Mouse (Mus musculus) liver (tissue): ENCODE measurements around the gene Sh3rf1.

Source experiments
- DNase-seq: peaks from one replicate; pipeline ENCODE4 v3.0.0-alpha.2; 2020; ENCODE audit warnings: mixed read lengths

Gene Sh3rf1

DNA sequence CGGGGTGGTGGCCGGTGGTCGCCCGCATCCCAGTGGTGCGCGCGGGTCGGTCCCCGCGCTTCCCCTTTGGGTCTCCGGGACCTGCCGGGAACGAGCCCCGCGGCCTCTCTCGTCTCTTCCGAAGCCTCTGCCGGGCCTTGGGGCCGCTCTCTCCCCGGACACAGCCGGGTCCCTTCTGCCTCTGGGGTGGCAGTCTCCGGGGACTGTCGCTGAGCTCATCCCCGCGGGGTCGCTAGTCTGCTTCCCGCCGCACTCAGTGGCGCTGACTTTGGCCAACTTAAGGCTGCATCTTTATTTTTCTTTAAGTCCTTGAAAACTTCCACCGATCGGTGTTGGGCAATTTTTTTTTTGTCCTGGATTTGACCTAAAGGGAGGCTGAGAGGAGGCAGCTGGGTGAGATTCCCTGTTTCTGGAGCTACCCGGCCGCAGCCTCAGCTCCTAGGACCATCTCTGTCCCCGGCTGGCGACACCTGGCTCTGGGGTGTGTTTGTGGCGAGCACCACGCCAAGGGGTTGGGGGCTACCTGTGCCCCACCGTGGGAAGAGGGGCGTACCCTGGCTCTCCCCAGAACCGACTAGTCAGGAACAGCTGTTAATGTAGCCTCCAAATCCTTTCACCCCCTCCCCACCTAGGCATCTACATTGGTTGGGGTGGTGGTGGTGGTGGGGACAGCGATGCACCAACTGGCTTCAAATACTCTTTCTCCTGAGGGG lies 864 bp downstream of the Sh3rf1 start:
- peak; percentile 47 for DNase-seq

DNA sequence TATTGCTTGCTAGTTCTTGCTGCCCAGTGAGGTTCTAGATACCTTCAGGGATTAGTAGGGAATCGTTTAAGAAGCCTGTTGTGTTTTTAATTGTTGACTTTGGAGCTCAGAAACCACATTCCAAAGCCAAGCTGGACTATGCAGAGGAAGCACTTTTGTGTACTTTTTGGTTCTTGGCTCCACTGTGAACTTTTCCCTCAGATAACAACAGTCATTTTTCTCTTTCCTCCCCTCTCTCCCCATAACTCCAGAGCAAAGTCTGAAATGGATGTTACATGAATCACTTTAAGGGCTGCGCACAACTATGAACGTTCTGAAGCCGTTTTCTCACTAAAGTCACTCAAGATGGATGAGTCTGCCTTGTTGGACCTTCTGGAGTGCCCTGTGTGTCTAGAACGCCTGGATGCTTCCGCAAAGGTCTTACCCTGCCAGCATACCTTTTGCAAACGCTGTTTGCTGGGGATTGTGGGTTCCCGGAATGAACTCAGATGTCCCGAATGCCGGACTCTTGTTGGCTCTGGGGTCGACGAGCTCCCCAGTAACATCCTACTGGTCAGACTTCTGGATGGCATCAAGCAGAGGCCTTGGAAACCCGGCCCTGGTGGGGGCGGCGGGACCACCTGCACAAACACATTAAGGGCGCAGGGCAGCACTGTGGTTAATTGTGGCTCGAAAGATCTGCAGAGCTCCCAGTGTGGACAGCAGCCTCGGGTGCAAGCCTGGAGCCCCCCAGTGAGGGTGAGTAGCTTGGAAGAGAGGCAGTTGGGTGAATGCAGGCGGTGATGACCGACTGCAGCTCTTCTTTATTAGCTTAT lies 2.1 kb downstream of the Sh3rf1 start:
- no peak for DNase-seq

DNA sequence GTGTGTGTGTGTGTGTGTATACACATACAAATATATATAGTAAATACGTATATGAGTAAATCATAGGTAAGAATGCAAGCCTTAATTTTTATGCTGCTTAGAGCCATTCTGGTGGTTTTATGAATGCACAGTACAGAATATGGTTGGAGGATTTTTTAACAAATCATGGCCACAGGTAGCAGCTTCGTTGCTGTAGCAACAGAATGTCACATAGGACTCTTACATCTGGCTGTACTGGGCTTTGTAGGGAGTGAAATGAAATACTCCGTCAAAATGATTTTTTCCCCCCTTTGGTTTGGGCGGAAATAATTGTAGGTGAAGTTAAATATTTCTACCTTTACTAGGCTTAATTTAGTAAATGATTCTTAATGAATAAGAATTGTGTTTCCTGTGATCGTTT lies 3.0 kb downstream of the Sh3rf1 start:
- DNase-seq = no peak

DNA sequence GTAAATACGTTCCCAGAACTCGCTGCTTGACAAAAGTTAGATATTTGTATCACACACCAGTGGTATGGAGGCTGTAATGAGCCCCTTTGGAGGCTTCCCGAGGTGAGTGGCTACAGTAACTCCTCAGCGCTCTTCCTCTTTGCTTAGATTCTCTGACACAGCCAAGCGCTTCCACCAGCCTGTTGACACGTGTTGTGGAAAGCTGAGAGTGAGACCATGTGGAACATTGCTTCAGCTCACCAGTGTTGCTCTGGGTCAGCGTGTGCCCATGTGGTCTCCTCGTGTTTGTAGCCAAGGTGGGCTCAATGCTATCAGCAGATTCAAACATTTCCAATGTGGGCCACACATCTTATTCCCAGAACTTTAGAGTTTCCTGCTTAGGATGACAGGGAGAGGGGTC lies 5.0 kb downstream of the Sh3rf1 start:
- DNase-seq = no peak

DNA sequence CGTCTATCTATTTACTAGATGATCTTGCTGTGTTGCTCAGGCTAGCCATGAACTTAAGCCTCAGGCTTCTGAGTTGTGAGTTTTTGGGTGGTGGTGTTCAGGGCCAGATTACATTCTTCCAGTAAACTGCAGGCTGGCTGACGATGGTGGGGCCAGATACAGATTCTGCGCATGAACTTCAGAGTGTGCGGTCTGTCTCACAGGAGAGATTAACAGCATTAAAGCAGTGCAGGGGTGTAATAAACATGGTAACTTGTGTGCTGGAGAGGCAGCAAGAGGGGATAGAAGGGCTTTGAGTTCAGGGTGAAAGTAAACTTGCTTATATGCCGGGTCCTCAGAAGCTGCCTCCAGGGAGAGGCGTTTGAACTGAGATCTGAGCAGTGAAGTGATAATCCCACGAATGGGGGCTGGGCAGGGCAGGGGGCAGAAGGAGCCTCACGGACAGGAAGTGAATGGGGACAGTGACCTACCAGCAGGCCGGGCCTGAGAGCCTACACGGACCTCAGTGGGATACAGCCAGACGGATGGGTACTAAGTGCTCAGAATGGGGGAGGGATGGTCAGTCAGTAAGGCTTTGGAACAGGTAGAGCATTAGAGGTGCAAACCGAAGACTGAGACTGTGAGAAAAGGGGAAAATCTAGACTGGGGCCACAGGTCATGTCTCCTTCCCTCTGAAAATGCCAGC lies 6.0 kb downstream of the Sh3rf1 start:
- DNase-seq = no peak

DNA sequence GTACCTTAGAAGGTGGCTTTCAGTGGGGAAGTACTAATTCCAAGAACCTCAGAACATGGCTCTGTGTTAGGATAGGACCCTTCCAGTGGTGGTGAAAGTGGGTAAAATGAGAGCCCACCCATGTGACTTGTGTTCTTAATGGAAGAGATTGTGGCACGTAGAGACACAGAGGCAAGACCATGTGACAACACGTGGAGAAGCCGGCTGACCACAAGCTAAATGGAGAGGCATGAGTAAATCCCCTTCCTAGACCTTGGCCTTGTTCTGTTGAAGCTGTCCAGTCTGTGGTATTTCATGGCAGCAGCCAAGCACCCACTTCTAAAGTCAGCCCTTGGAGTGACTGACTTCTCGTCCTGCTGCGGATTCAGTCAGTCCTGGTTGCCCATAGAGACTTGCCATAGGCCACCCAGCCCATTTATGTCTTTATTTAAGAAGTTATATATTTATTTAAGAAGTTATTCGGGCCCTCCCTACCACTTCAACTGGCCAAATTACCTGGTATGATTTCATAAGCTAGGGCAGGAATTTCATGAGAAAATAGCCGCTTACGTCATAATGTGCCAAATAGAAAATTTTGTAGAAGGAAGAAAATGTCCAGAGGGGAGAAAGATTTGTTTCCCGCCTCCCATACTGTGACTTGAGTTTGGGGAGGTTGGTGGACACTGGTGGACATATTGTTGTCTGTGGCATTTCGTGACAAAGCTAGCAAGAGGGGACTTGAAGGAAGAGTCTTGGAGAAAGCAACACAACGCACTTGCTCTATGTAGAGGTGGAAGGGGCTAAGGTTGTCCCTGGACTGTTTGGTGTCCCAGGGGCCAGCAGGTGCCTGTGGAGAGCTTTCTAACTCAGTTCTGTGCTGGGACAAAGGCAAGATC lies 7.4 kb downstream of the Sh3rf1 start:
- DNase-seq = no peak

DNA sequence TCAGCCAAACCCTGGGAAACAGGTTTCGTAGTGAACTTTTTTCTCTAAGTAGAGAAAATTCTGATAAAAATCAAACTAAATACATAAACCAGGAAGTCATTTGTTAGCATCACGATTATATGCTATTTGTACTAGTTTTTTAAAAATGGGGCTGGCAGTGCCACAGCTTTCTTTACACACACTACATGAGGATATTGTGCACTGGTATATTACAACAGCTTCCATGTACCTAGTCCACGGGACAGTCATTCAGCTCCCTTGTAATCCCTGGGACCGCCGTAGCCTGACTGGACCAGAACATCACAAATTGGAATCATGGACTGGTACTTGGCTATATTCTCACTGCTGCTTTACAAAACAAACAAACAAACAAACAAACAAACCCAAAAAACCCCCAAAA lies 11.8 kb downstream of the Sh3rf1 start:
- no peak for DNase-seq

DNA sequence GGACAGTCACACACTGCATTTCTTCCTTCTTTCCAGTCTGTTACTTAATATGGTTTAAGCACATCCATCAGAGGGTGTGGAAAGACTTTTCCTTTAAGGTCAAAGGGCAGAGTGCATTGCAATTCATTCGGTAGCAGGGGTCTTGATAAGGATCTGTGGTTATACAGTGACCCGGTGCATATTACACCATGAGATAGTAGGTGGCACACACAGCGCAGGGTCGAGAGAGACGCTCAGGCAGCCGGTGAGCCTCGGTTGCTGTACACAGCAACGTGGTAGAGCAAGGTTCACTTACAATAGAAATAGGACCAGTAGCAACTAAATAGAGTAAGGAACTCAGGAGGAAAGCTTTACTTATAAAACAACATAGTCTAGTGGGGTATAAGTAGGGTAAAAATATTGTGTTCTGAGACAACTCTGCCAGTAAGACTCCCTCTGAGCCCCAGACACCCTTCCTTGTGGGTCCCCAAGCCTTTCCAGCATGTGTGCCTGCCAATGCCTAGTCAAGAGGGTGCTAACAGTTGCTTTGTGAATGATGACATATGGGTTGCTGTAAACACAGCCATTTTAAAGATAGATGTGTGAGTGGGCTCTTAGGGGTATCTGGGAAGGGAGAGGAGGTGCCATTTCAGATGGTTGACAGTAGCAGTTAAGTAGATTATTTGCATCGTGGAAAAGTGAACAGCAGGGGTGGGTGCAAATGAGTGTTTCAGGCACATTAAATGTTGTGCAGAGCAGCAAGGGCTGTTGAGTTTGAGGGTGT lies 13.0 kb downstream of the Sh3rf1 start:
- peak; percentile 10 for DNase-seq

DNA sequence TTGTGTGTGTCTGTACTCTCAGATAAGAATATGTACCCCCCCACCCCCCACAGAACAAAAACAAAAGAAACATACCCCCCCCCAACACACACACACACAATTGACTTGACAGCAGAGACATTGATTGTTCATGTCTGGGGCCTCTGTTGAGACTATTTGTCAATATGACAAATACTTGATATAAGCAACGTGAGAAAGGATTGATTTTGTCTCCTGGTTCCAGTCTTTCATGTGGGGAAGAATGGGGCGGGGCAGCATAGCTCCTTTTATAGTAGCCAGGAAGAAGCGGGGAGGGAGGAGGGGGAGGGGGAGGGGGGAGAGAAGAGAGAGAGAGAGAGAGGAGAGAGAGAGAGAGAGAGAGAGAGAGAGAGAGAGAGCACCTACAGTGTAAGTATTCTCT lies 15.9 kb downstream of the Sh3rf1 start:
- no peak for DNase-seq

DNA sequence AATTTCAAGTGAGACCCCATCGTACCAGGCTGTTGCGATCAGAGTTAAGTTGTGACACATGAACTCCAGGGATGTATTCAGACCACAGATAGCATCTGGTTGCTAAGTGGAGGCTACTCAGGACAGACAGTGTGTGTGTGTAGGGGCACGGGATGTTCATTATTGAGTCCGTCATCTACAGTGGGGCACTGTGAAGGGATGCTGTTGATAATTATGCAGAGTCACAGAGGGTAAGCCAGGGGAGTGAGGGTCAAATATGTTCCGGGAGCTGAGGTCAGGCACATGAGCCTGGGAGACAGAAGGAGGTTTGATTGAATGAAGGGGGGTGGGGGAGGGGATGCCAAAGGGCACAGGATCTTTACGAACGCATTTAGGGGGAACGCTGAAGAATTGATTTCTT lies 17.6 kb downstream of the Sh3rf1 start:
- no peak for DNase-seq

DNA sequence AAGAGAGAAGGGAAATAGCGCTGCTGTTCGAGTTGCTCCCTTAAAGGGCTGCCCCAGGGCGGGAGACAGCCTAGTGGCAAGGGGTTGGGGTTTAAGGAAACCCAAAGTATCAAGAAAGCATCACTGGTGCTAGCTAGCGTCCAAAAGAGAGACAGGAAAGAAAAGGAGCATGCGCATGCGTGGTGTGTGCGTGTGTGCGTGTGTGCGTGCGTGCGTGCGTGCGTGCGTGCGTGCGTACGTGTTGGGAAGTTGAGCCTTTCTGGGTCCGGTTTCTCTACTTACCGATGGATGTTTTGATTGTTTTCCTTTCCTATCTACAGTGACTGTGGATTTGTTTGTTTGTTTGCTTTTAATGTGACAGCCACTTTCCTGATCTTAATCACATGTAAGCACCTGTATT lies 19.2 kb downstream of the Sh3rf1 start:
- no peak for DNase-seq

DNA sequence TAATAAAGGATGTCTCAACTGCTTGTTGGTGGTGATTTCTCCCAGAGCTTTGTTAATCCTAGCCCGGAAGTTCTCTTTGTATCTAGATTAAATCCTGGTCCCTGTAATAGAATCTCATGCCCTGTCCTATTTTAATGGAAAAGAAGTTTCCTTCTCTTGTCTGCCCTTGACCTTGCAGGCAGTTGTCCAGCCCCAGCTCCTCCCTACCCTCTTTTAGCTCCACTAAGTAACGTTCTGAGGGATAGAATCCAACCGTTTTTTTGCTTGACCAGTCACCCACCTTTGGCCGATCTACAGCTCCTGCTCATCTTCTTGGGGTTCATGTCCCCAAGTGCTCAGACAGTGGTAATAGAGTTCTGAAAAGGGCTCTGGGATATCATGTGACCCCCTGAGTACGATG lies 19.8 kb downstream of the Sh3rf1 start:
- DNase-seq = no peak

DNA sequence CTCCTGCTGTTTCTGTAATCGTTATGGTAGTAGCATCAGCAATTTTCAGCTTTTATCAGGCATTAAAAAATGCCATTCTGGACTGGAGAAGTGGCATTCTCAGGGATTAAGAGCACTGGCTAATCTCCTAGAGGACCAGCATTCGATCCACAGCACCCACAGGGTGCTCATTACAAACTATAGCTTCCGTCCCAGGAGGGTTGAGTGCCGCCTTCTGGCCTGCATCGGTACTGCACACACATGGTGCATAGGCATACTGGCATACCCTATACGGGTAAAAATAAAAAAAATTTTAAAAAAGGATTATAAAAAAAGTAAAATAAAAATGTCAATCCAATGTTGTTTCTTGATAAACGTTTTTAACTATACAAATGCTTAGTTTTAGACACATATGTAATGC lies 20.5 kb downstream of the Sh3rf1 start:
- no peak for DNase-seq

DNA sequence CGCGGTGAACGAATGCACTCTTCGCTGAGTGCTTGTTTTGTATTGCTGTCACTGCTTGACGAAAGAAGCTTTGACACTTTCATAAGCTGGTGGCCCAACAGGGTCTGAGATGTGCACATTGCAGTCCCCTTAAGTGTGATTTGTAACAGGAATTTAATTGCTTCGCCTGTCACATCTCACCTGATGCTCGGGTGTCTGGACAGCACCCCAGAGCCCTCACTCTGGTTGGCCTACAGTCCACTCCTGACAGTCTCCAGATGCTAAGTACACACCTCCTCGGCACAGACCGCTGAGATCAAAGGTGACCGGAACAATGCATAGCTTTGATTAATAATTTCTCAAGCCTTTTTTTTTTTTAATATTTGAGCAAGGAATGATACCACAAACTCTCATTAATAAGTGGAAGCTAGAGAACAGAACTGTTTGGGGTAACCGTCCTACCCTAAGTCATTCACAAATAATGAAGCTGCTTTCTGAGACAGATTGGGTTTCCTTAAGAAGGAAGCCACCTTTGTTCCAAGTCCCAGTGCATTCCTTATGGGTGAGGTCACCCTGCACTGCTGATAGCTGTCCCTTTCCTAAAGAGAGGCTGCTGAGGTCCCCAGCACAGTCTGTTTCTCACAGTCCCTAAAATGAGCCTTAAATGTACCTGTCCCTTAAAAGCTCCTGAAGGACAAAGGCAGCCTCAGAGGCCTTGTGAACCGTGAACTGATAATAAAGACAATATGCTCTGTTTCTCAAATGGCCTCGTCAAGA lies 23.8 kb downstream of the Sh3rf1 start:
- DNase-seq = no peak

DNA sequence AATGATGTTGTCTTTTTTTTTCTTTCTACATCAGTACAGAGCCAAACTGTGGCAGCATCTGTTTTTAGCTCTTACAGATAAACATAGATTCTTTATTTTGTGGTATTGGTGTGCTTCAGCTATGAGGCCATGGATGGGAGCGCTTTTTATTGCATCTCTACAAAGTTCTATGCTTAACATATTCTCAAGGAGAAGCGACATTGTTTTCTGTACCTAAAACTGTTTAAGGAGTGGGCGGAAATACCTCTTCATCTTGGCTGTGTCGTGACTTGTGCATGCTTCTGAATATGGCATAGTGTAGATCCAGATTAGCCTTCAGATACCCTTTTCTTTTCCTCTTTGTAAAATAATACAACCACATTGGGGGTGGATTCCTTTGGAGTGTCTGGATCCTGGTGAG lies 25.8 kb downstream of the Sh3rf1 start:
- no peak for DNase-seq

DNA sequence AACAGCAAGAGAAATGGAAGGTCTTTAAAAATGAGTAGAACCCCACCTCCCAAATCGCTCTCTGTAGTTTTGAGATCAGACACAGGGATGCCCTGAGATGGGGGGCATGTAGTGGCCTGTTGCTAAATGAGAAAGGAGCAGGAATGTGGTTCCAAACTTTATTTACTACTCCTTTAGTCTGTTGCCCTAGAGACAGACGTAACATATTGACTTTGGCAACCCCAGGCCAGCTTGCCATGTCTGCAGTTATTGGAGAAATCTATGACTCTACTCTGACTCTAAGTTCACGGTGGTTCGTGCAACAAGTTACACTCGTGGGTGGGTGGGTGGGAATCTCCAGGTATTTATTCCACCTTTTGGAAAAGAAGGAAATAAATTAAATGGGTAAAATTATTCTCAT lies 30.5 kb downstream of the Sh3rf1 start:
- no peak for DNase-seq

DNA sequence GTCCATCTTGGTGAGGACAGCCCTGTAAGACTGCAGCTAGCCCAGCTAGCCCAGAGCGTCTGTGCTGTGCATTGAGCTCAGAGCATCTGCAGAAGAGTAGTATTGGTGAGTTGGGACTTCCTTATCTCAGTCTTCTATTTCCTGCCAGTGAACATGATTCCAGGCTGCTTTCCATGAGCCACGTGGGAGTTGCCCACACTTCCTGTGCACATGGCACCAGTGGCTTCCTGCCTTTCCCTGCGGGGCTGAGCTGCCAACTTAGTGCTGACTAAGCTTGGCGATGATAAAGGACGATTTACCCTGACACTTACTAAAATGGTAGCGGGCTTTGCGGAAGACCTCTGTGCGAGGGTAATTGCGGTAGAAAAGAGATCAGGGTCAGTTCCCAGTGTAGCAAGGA lies 35.2 kb downstream of the Sh3rf1 start:
- DNase-seq = no peak

DNA sequence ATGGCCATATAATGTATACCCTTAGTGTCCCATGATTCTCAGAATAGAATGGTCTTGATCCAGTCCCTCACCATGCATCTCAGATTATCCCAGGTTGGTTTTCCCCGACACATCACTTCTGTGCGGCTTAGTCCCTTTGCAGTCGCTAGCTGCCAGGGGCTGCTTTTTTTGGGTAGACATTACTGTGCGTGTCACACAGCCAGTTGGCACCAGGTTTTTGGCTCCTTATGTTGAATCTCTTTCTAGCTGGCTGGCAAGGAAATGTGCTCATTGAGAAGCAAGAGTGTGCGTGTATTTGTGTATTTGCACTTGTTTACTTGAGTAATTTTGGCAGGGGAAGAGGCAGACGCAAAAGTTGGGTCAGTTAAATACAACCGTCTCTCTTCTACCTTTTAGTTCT lies 35.9 kb downstream of the Sh3rf1 start:
- no peak for DNase-seq

DNA sequence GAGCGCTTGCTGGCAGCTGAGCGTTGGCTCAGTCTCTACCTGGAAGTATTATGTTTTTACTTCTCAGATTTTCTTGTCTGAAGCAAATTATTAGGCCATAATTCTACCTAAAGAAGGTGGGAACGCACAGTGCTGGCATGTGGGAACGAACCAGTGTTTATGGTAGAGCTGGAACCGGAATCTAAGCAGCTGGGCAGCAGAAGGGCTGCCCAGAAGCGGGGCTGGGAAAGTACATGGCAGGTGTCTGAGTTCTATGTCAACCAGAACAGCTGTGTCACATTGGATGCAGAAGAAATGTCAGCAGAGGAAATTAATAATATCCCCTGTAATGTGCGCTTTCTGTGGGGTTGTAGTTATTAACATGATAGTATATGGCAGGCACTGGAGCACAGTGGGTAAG lies 36.9 kb downstream of the Sh3rf1 start:
- DNase-seq = no peak

DNA sequence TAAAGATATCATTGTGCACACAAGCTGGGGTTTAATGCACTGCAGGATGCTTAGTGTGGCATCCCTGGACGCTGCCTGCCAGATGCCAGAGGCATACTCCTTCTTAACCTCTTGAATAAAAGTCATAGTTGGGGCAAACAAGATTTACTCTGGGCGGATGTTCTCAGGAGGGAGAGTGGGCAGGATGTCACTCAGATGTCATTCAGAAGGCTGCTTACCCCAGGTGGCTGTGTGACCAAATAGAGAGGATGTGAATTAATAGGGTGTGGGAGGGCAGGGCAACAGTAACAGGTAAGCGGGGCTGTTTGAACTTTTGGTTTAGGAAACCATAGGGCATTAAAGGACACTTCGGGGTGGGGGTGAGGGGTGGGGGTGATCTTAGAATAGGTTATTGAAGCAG lies 37.7 kb downstream of the Sh3rf1 start:
- DNase-seq = no peak

DNA sequence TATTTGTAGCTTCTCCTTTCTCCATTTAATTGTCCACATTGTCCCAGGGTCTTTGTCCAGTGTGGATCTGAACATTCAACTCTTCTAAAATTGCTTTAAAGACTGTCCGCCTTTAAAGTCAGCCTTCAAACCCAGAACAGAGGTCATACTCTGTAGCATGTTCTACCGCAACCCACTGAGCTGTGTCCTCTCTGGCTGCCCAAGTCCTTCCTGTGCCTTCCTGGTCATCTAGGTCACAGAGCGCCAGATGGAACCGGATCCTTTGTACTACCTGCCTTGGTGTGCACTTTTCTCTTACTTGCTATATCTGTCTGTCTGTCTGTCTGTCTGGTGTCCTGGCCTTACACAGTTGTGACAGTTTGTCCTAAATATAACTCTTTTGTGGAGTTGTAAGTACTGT lies 40.0 kb downstream of the Sh3rf1 start:
- no peak for DNase-seq

DNA sequence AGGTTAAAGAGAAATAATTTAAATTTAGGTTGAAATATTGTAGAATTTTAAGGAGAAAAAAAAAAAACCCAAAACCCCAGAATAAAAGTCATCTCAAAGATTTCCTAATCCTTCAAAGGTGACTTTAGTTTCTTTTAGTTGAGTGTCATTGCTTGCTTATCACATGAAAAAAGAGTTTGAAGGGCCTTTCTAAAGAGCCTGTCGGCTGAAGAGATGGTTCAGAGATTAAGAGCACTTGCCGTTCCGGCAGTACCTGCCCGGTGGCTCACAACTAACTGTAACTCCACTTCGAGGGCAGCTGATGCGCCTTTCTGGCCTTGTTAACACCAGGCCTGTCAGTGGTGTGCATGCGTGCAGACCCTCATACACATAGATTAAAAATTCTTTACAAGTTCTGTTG lies 41.2 kb downstream of the Sh3rf1 start:
- no peak for DNase-seq
